Mouse (Mus musculus) yolk sac, embryonic 10.5 days (tissue): ENCODE measurements around the gene Ankar.

Experiments used
- DNase-seq: peaks from one replicate; pipeline ENCODE4 v3.0.0-alpha.2; 2017; ENCODE audit warnings: low spot score

Ankar gene

GRCm38 (mm10) chr1:72710753-72711653 is 10.6 kb upstream of the Ankar start, which contains the start of gene Rpl37a:
Gene Rpl37a (plus strand): TSS chr1:72711290.
- peak; percentile 93 for DNase-seq

- DNase-seq = no peak
Observed at GRCm38 (mm10) chr1:72707525-72707924, 7.1 kb upstream of the Ankar start.

GRCm38 (mm10) chr1:72698651-72699050 is 1.7 kb downstream of the Ankar start:
- DNase-seq = no peak

- DNase-seq = no peak
Observed at GRCm38 (mm10) chr1:72696256-72696655, 4.1 kb downstream of the Ankar start.

- DNase-seq = no peak
Observed at GRCm38 (mm10) chr1:72673070-72673469, 27.3 kb downstream of the Ankar start.

GRCm38 (mm10) chr1:72640658-72641410 is 59.5 kb downstream of the Ankar start:
- DNase-seq = peak; percentile 72

GRCm38 (mm10) chr1:72635221-72635620 is 65.2 kb downstream of the Ankar start:
- DNase-seq = no peak

GRCm38 (mm10) chr1:72612172-72612571 is 88.2 kb downstream of the Ankar start:
- no peak for DNase-seq

GRCm38 (mm10) chr1:72609887-72610877 is 90.2 kb downstream of the Ankar start:
- DNase-seq = peak; percentile 22

- DNase-seq = no peak
Observed at GRCm38 (mm10) chr1:72609129-72609528, 91.2 kb downstream of the Ankar start.

- DNase-seq = no peak
Observed at GRCm38 (mm10) chr1:72606186-72606673, 94.1 kb downstream of the Ankar start.

GRCm38 (mm10) chr1:72602803-72603202 is 97.6 kb downstream of the Ankar start:
- no peak for DNase-seq

GRCm38 (mm10) chr1:72602186-72602585 is 98.2 kb downstream of the Ankar start:
- DNase-seq = no peak

GRCm38 (mm10) chr1:72601233-72601632 is 99.1 kb downstream of the Ankar start:
- no peak for DNase-seq

- DNase-seq = no peak
Observed at GRCm38 (mm10) chr1:72600778-72601177, 99.6 kb downstream of the Ankar start.

- DNase-seq = peak; percentile 13
Observed at GRCm38 (mm10) chr1:72599146-72600101, 101.0 kb downstream of the Ankar start.

GRCm38 (mm10) chr1:72596231-72596630 is 104.1 kb downstream of the Ankar start:
- DNase-seq = no peak

GRCm38 (mm10) chr1:72595686-72596085 is 104.7 kb downstream of the Ankar start:
- DNase-seq = no peak

GRCm38 (mm10) chr1:72593340-72593951 is 106.9 kb downstream of the Ankar start:
- no peak for DNase-seq
